Mouse (Mus musculus) thymus, adult 2 months (tissue): ENCODE data around the gene Nkrf.

Experiments used
- CTCF ChIP-seq: fragments of 200-500 bp; IDR thresholded peaks from 2 replicates; pipeline ENCODE4 v1.5.1; 2012; ENCODE audit warnings: mild to moderate bottlenecking, control low read depth, low read length, moderate library complexity, borderline replicate concordance; ENCODE audit not compliant: control insufficient read depth, poor library complexity, insufficient read depth; ENCODE audit errors: extremely low read depth
- POLR2A ChIP-seq: fragments of 200-500 bp; IDR thresholded peaks from 2 replicates; pipeline ENCODE4 v1.6.1; 2012; ENCODE audit warnings: mild to moderate bottlenecking, low read length, control low read depth, moderate library complexity; ENCODE audit not compliant: control insufficient read depth, poor library complexity, insufficient read depth; ENCODE audit errors: extremely low read depth

DNA sequence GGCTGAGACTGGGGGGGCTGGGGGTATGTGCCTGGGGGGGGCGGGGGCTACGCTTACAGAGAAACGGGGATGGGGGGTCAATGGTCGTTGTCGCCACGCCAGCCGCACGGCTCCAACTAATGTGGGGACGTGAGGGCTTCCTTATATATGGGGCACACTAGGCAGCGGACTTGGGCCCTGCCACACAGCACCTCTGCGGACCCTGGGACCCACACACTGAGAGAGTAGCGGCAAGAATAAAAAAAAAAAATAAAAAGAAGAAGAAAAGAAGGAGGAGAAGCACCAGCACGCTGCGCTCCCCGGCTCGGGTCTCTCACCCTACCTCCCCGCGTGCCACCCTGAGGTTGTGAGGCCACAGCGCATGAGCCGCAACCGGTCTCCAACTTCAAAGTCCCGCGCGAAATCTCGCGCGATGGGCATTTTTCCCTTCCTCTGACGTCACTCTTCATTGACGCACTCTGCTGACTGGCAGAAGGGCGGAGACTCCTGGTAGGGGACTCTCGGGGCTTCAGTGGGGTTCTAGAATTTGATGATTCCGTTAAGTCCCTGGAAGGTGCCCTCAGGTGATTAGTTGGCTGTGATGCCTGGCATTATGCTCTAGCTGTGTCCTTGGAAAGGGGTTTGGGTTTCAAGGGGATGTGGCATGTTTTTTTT lies 543 bp upstream of the Nkrf start:
- 0 out of 2 replicates have a peak, but pooled peaks have one; percentile 18 for TF ChIP-seq CTCF
- TF ChIP-seq POLR2A = peak; percentile 85
